Mouse (Mus musculus): ENCODE data around the gene Sgcg.

The Sgcg gene

GRCm38 (mm10) chr14:61230179-61230578 lies 28.1 kb downstream of the Sgcg start:
- no peak for DNase-seq

- no peak for DNase-seq
These were observed 28.5 kb downstream of the Sgcg start for GRCm38 (mm10) chr14:61229763-61230162.

GRCm38 (mm10) chr14:61226151-61226550 lies 32.1 kb downstream of the Sgcg start:
- no peak for DNase-seq

GRCm38 (mm10) chr14:61224387-61225077 lies 33.8 kb downstream of the Sgcg start:
- DNase-seq, result no peak

GRCm38 (mm10) chr14:61223740-61224139 lies 34.5 kb downstream of the Sgcg start:
- DNase-seq, result peak; percentile 45

GRCm38 (mm10) chr14:61222506-61222905 lies 35.8 kb downstream of the Sgcg start:
- DNase-seq, result peak; percentile 53

GRCm38 (mm10) chr14:61221166-61221565 lies 37.1 kb downstream of the Sgcg start:
- DNase-seq, result peak; percentile 39

GRCm38 (mm10) chr14:61211754-61212153 lies 46.5 kb downstream of the Sgcg start:
- DNase-seq, result no peak

GRCm38 (mm10) chr14:61210111-61210510 lies 48.2 kb downstream of the Sgcg start:
- DNase-seq, result no peak

- DNase-seq, result no peak
These were observed 63.9 kb downstream of the Sgcg start for GRCm38 (mm10) chr14:61194416-61194815.

- no peak for DNase-seq
These were observed 66.0 kb downstream of the Sgcg start for GRCm38 (mm10) chr14:61192326-61192725.

GRCm38 (mm10) chr14:61191904-61192303 lies 66.4 kb downstream of the Sgcg start:
- no peak for DNase-seq

GRCm38 (mm10) chr14:61173229-61173628 lies 85.1 kb downstream of the Sgcg start:
- DNase-seq, result peak; percentile 87

- peak; percentile 100 for DNase-seq
These were observed 85.6 kb downstream of the Sgcg start for GRCm38 (mm10) chr14:61172548-61173158.

GRCm38 (mm10) chr14:61171261-61171970 lies 86.9 kb downstream of the Sgcg start:
- no peak for DNase-seq
